Mouse (Mus musculus) MEL (cell line): ENCODE measurements around the gene Bnipl. TPM values are rescaled to one million over a fixed set of nuclear protein-coding genes. Genes with fewer than 3 reads are reported as not detected.

ENCODE experiments used
- DNase-seq: peaks from one replicate; pipeline ENCODE4 v3.0.0; 2011; ENCODE audit warnings: low read depth, low spot score
- H3K27ac ChIP-seq: 2 replicates; pipeline ENCODE4 v1.5.1; 2012; ENCODE audit warnings: low read depth, mild to moderate bottlenecking, control low read depth, low read length, moderate library complexity; ENCODE audit not compliant: control insufficient read depth
- H3K27me3 ChIP-seq, 2 experiments: fragments of 150-350 bp in 1 of 2; sonication (generic) in 1 of 2; 2 replicates each; pipeline ENCODE4 v1.6.1; 2012; ENCODE audit warnings: low read length in 2 of 2, mild to moderate bottlenecking in 2 of 2, improper control_type of control experiment in 1 of 2, moderate library complexity in 1 of 2; ENCODE audit not compliant: insufficient read depth in 2 of 2, control insufficient read depth in 1 of 2
- H3K36me3 ChIP-seq, 2 experiments: 2 replicates each; pipeline ENCODE4 v1.6.1; 2012 to 2014; ENCODE audit warnings: low read length in 2 of 2, improper control_type of control experiment in 1 of 2, inconsistent platforms in 1 of 2, mild to moderate bottlenecking in 1 of 2; ENCODE audit not compliant: insufficient read depth in 2 of 2, control insufficient read depth in 1 of 2
- H3K4me1 ChIP-seq, 2 experiments: fragments of 150-350 bp in 1 of 2; sonication (generic) in 1 of 2; 2 replicates each; pipeline ENCODE4 v1.6.1; 2012; ENCODE audit warnings: low read length in 2 of 2, improper control_type of control experiment in 1 of 2, mild to moderate bottlenecking in 1 of 2; ENCODE audit not compliant: insufficient read depth in 2 of 2, control insufficient read depth in 1 of 2
- H3K4me3 ChIP-seq, 2 experiments: fragments of 150-350 bp in 1 of 2; sonication (generic) in 1 of 2; 2 replicates each; pipeline ENCODE4 v1.5.1; 2012; ENCODE audit warnings: low read depth in 2 of 2, low read length in 2 of 2, mild to moderate bottlenecking in 2 of 2, moderate library complexity in 2 of 2, control low read depth in 1 of 2, improper control_type of control experiment in 1 of 2; ENCODE audit not compliant: control insufficient read depth in 1 of 2, insufficient read depth in 1 of 2
- H3K79me2 ChIP-seq: 2 replicates; pipeline ENCODE4 v1.6.1; 2012; ENCODE audit warnings: mild to moderate bottlenecking, low read length, moderate library complexity; ENCODE audit not compliant: control insufficient read depth, poor library complexity, insufficient read depth
- H3K9ac ChIP-seq: 2 replicates; pipeline ENCODE4 v1.6.1; 2012; ENCODE audit warnings: low read depth, mild to moderate bottlenecking, control low read depth, low read length, moderate library complexity; ENCODE audit not compliant: control insufficient read depth, poor library complexity, severe bottlenecking
- H3K9me3 ChIP-seq: fragments of 150-350 bp; sonication (generic); replicated peaks from 2 replicates; pipeline ENCODE4 v1.6.1; 2012; ENCODE audit warnings: mild to moderate bottlenecking, low read length, improper control_type of control experiment, moderate library complexity; ENCODE audit not compliant: insufficient read depth
- CHD2 ChIP-seq: IDR thresholded peaks from 2 replicates; pipeline ENCODE4 v1.6.1; 2011; ENCODE audit warnings: low read length, improper control_type of control experiment
- CTCF ChIP-seq, 3 experiments: IDR thresholded peaks in 2 of 3; conservative IDR thresholded peaks in 1 of 3; 2 replicates each; pipeline ENCODE4 v1.5.1; 2011 to 2012; ENCODE audit warnings: low read length in 3 of 3, low read depth in 2 of 3, mild to moderate bottlenecking in 2 of 3, improper control_type of control experiment in 1 of 3, inconsistent platforms in 1 of 3, mixed read lengths in 1 of 3, moderate library complexity in 1 of 3; ENCODE audit not compliant: control insufficient read depth in 1 of 3, insufficient read depth in 1 of 3, poor library complexity in 1 of 3, severe bottlenecking in 1 of 3
- MAZ ChIP-seq: IDR thresholded peaks from 2 replicates; pipeline ENCODE4 v1.6.1; 2012; ENCODE audit warnings: low read depth, mild to moderate bottlenecking, inconsistent platforms, low read length, improper control_type of control experiment
- MEF2A ChIP-seq: IDR thresholded peaks from 2 replicates; pipeline ENCODE4 v1.6.1; 2014; ENCODE audit warnings: low read depth, mild to moderate bottlenecking, inconsistent platforms, low read length, improper control_type of control experiment; ENCODE audit not compliant: poor library complexity, insufficient replicate concordance, severe bottlenecking; ENCODE audit errors: extremely low read depth
- POLR2A ChIP-seq, 2 experiments: IDR thresholded peaks; 2 replicates each; pipeline ENCODE4 v1.6.1; 2011 to 2012; ENCODE audit warnings: low read length in 2 of 2, mild to moderate bottlenecking in 2 of 2, control low read depth in 1 of 2, improper control_type of control experiment in 1 of 2, low read depth in 1 of 2, moderate library complexity in 1 of 2; ENCODE audit not compliant: control insufficient read depth in 1 of 2, insufficient read depth in 1 of 2, poor library complexity in 1 of 2
- POLR2AphosphoS5 ChIP-seq: IDR thresholded peaks from 2 replicates; pipeline ENCODE4 v1.6.1; 2012; ENCODE audit warnings: low read depth, borderline replicate concordance, mild to moderate bottlenecking, inconsistent platforms, low read length, moderate library complexity, mixed read lengths
- RAD21 ChIP-seq: IDR thresholded peaks from 2 replicates; pipeline ENCODE4 v1.6.1; 2011; ENCODE audit warnings: mild to moderate bottlenecking, low read depth, low read length, improper control_type of control experiment
- RCOR1 ChIP-seq: IDR thresholded peaks from 2 replicates; pipeline ENCODE4 v1.6.1; 2012; ENCODE audit warnings: low read depth, mild to moderate bottlenecking, inconsistent platforms, low read length, improper control_type of control experiment
- SIN3A ChIP-seq: IDR thresholded peaks from 2 replicates; pipeline ENCODE4 v1.6.1; 2012; ENCODE audit warnings: low read length, improper control_type of control experiment, inconsistent platforms
- ZNF384 ChIP-seq: IDR thresholded peaks from 2 replicates; pipeline ENCODE4 v1.6.1; 2012; ENCODE audit warnings: low read depth, mild to moderate bottlenecking, inconsistent platforms, low read length, improper control_type of control experiment
- polyA plus RNA-seq, 2 experiments: library from polyadenylated mRNA; stranded (reverse) in 1 of 2; unstranded in 1 of 2; fragments of >175 nt in 1 of 2; fragments of >200 nt in 1 of 2; gene quantifications; 2 replicates each; pipeline versions ENCODE4 v1.2.1 to v1.2.4; 2012; ENCODE audit warnings: low replicate concordance in 2 of 2, low read depth in 1 of 2; ENCODE audit not compliant: insufficient read length in 2 of 2, insufficient read depth in 1 of 2, missing spikeins in 1 of 2
- total RNA-seq: library from RNA; depleted of rRNA; stranded (reverse); fragments of 300-350 nt; gene quantifications from 2 replicates; pipeline ENCODE4 v1.2.3, GENCODE M21; 2012

Bnipl gene
- total and polyA plus RNA-seq, 3 experiments: 0.19 to 0.43 TPM; not detected in 1

DNA sequence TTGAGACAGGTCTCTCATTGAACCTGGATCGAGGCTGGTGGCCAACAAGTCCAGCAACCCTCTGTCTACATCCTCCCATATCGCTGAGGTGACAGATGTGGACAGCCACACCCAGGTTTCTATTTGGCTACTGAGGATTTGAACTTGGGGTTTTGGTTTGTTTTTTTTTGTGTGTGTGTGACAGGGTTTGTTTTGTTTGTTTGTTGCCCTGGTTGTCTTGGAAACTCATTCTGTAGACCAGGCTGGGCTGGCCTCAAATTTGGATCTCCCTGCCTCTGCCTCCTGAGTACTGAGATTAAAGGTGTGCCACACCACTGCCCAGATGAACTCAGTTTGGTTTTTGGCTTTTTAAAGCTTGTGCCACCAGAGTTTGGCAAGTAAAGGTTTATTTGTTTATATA is 28.0 kb downstream of the Bnipl start:
- no peak for DNase-seq
- H3K79me2 ChIP-seq: peaks cover 16% of the 10 kb centered on the region
- no peaks in the 10 kb centered on the region for H3K9me3 ChIP-seq
- no peaks in the 10 kb centered on the region for H3K27me3 ChIP-seq
- TF ChIP-seq CHD2: no peak
- H3K9ac ChIP-seq: no peak overlapping the region
- peaks cover 5 to 10% of the 10 kb centered on the region in 2 experiments; a peak in 3 of 4 replicates for H3K4me1 ChIP-seq
- H3K4me3 ChIP-seq: no peak overlapping the region
- peaks cover 3 to 19% of the 10 kb centered on the region in 2 experiments; a peak in 3 of 4 replicates for H3K36me3 ChIP-seq
- no peak overlapping the region for H3K27ac ChIP-seq

DNA sequence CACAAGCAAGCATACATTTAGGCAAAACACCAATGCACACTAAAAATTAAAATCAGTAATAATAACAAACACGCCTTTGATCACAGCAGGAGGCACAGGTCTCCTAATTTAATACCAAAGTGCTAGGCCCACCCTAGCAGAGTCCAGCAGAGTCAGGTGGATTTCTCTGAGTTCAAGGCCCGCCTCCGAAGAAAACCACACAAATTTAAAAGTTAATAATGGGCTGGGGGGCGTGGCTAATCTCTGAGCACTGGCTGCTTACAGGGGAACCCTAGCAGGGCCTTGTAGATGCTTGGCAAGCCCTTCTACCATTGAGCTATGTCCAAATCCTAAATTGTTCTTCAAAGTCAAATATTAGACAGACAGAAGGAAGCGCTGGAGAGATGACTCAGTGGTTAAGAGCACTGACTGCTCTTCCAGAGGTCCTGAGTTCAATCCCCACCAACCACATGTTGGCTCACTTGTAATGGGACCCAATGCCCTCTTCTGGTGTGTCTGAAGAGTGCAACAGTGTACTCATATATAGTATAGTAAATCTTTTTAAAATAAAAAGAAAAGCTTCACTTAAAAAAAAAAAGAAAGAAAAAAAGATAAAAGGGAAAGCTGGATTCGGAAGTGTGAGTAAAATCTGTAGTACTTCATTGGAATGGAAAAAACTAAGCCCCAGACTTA is 32.4 kb downstream of the Bnipl start:
- peak overlapping the region; percentile 90 for H3K27ac ChIP-seq
- peak; percentile 99 for DNase-seq
- H3K4me3 ChIP-seq: peak overlapping the region; percentile 36 to 74
- no peaks in the 10 kb centered on the region for H3K9me3 ChIP-seq
- peaks cover 8 to 14% of the 10 kb centered on the region in 2 experiments for H3K4me1 ChIP-seq
- no peaks in the 10 kb centered on the region for H3K27me3 ChIP-seq
- H3K79me2 ChIP-seq: peaks cover 23% of the 10 kb centered on the region
- H3K9ac ChIP-seq: peak overlapping the region; percentile 82
- TF ChIP-seq RCOR1 (no peak), MEF2A (no peak), MAZ (no peak), SIN3A (no peak), RAD21 (no peak), CTCF (IDR thresholded peaks at IDR 0.05 in 2 of 3, conservative IDR thresholded peaks at IDR 0.05 in 1 of 3; ENCODE audit: control insufficient read depth in 1 of 3, insufficient read depth in 1 of 3, low read depth in 2 of 3, low read length in 3 of 3, poor library complexity in 1 of 3, severe bottlenecking in 1 of 3) (peak in 1 of 3 experiments; percentile 51; a peak in 2 of 6 replicates)
- H3K36me3 ChIP-seq: peaks cover 3 to 25% of the 10 kb centered on the region in 2 experiments; a peak in 3 of 4 replicates

GRCm38 (mm10) chr3:95217255-95218134 is 33.5 kb downstream of the Bnipl start, which contains the start of gene Gabpb2:
TSS of gene Gabpb2 (minus strand) at chr3:95217916.
- Histone ChIP-seq H3K36me3 (peaks cover 2 to 25% of the 10 kb centered on the region in 2 experiments; a peak in 3 of 4 replicates), H3K79me2 (peaks cover 23% of the 10 kb centered on the region), H3K27ac (peak within 1 kb of the TSS; percentile 90)
- TF ChIP-seq RAD21: no peak
- peak; percentile 98 for TF ChIP-seq POLR2AphosphoS5
- TF ChIP-seq ZNF384: no peak
- TF ChIP-seq CTCF (IDR thresholded peaks at IDR 0.05 in 2 of 3, conservative IDR thresholded peaks at IDR 0.05 in 1 of 3; ENCODE audit: control insufficient read depth in 1 of 3, insufficient read depth in 1 of 3, low read depth in 2 of 3, low read length in 3 of 3, poor library complexity in 1 of 3, severe bottlenecking in 1 of 3): peak in 1 of 3 experiments; percentile 95; a peak in 1 of 6 replicates
- TF ChIP-seq POLR2A (IDR thresholded peaks at IDR 0.05; ENCODE audit: control insufficient read depth in 1 of 2, insufficient read depth in 1 of 2, low read depth in 1 of 2, low read length in 2 of 2, poor library complexity in 1 of 2): no peak
- TF ChIP-seq, all 39 proteins: peak for 2
- Histone ChIP-seq H3K4me1 (peaks cover 8 to 14% of the 10 kb centered on the region in 2 experiments), H3K9me3 (no peaks in the 10 kb centered on the region), H3K27me3 (no peaks in the 10 kb centered on the region), H3K4me3 (peak within 1 kb of the TSS; percentile 41 to 74), H3K9ac (peak within 1 kb of the TSS; percentile 82)
- DNase-seq: peak; percentile 100
